Mouse (Mus musculus) CD8-positive naive resting alpha-beta T cell, adult 2 months (primary cell): Measurements from ENCODE around the gene Cdkn2aip.

Source experiments
- DNase-seq, 2 experiments: peaks; one replicate each; pipeline ENCODE4 v3.0.0; 2022; ENCODE audit warnings: low read depth in 2 of 2, low spot score in 2 of 2

Cdkn2aip gene

GRCm38 (mm10) chr8:47659463-47659862 lies 54.3 kb downstream of the Cdkn2aip start:
- DNase-seq: no peak
